In the genomic region with DNA sequence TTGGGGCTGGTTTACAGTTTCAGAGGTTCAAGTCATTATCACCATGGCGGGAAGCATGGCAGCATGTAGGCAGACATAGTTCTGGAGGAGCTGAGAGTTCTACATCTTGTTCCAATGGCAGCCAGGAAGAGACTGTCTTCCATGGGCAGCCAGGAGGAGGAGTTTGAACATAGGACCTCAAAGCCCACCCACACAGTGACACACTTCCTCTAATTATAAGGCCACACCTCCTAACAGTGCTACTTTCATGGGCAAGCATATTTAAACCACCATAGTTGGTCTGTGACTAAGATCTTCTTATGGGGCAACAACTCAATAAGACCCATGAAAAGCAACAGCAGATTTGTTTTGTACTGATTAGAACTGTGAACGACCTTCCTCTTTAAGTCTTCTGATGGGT, we compare ENCODE assay signal across 39 mouse cellular contexts. TPM values are rescaled to one million over a fixed set of nuclear protein-coding genes. Genes with fewer than 3 reads are reported as not detected.
"Had no signal": no experiment of that assay in that cellular context is flagged by ENCODE, and none has a peak within 500 bp of the region (broad histone marks: within the 10 kb centered on the region; RNA-seq: fewer than 3 reads in every experiment).

No protein-coding gene starts in this region.

- H3K4me3 ChIP-seq: gastrocnemius, adult 2 months; heart, embryonic 10.5 days; heart, embryonic 12.5 days; hindbrain, embryonic 13.5 days; hindbrain, embryonic 15.5 days; layer of hippocampus, adult 2 months; left cerebral cortex, adult 2 months; limb, embryonic 10.5 days; limb, embryonic 12.5 days; liver, embryonic 13.5 days; liver, embryonic 15.5 days had no signal

- H3K9ac ChIP-seq: heart, embryonic 12.5 days; hindbrain, embryonic 13.5 days; hindbrain, embryonic 15.5 days; limb, embryonic 12.5 days; liver, embryonic 13.5 days; liver, embryonic 15.5 days; liver, postnatal 0 days had no signal

- H3K27me3 ChIP-seq: heart, embryonic 12.5 days; hindbrain, embryonic 13.5 days; hindbrain, embryonic 15.5 days; limb, embryonic 12.5 days; liver, embryonic 13.5 days; liver, embryonic 15.5 days had no signal

- H3K4me2 ChIP-seq: heart, embryonic 12.5 days; hindbrain, embryonic 13.5 days; hindbrain, embryonic 15.5 days; limb, embryonic 12.5 days; liver, embryonic 11.5 days; liver, embryonic 13.5 days; liver, embryonic 15.5 days had no signal

- H3K36me3 ChIP-seq: heart, embryonic 10.5 days; heart, embryonic 12.5 days; hindbrain, embryonic 13.5 days; hindbrain, embryonic 15.5 days; limb, embryonic 10.5 days; limb, embryonic 12.5 days; liver, embryonic 13.5 days; liver, embryonic 15.5 days had no signal

- DNase-seq: gastrocnemius, adult 2 months; gastrocnemius, postnatal 14 days; gastrocnemius, postnatal 36 days; heart, adult 18-20 months; heart, postnatal 14 days; heart, postnatal 36 days; kidney, adult 11 months; kidney, adult 8-10 months; kidney, postnatal 10 days; kidney, postnatal 25 days; kidney, postnatal 4 days; liver; liver, embryonic 13.5 days; liver, postnatal 0 days had no signal

- H3K27ac ChIP-seq: gastrocnemius, adult 2 months; heart, embryonic 10.5 days; hindbrain, embryonic 13.5 days; hindbrain, embryonic 15.5 days; hindbrain, postnatal 0 days; layer of hippocampus, adult 2 months; left cerebral cortex, adult 2 months; limb, embryonic 10.5 days; limb, embryonic 12.5 days; liver, embryonic 13.5 days; liver, embryonic 15.5 days had no signal

- ATAC-seq: hindbrain, postnatal 0 days; intestine, embryonic 16.5 days had no signal

- H3K4me1 ChIP-seq: heart, embryonic 10.5 days; heart, embryonic 12.5 days; hindbrain, embryonic 13.5 days; hindbrain, embryonic 15.5 days; limb, embryonic 10.5 days; limb, embryonic 12.5 days; liver, embryonic 13.5 days; liver, embryonic 15.5 days had no signal

- H3K9me3 ChIP-seq: heart, embryonic 10.5 days; hindbrain, embryonic 13.5 days; hindbrain, embryonic 15.5 days; limb, embryonic 10.5 days; liver, embryonic 13.5 days; liver, embryonic 15.5 days had no signal

RNA-seq across cellular contexts. Expression of a gene that starts 39.8 kb away (rescaled TPM):
- total RNA-seq: gastrocnemius, adult 2 months; gastrocnemius, postnatal 14 days; gastrocnemius, postnatal 36 days; heart, adult 18-20 months; heart, adult 8-10 months; heart, postnatal 14 days; heart, postnatal 36 days; hematopoietic stem cell, adult 5-6 weeks; hindbrain, postnatal 0 days; layer of hippocampus, adult 2 months; layer of hippocampus, postnatal 10 days; layer of hippocampus, postnatal 25 days; left cerebral cortex, adult 2 months; left cerebral cortex, postnatal 14 days; left cerebral cortex, postnatal 36 days had no signal
- polyA plus RNA-seq: heart, embryonic 10.5 days; heart, embryonic 12.5 days; heart, embryonic 14.5 days; heart, embryonic 16.5 days; hindbrain, embryonic 11.5 days; hindbrain, embryonic 13.5 days; hindbrain, embryonic 15.5 days; hindbrain, postnatal 0 days; intestine, embryonic 14.5 days; intestine, embryonic 16.5 days; kidney, embryonic 14.5 days; kidney, embryonic 16.5 days; limb, embryonic 10.5 days; limb, embryonic 12.5 days; limb, embryonic 14.5 days; liver, embryonic 11.5 days; liver, embryonic 13.5 days; liver, embryonic 15.5 days; liver, postnatal 0 days had no signal

RNA-seq across cellular contexts. Expression of a gene that starts 46.1 kb away (rescaled TPM):
- total RNA-seq: hematopoietic stem cell, adult 5-6 weeks had no signal
